Mouse (Mus musculus) heart, embryonic 14.5 days (tissue): ENCODE results near the gene Kdm8. TPM values are rescaled to one million over a fixed set of nuclear protein-coding genes. Genes with fewer than 3 reads are reported as not detected.

Experiments
- ATAC-seq: fragments of 200-750 bp; cut with Nextera tagmentation; 2 replicates; pipeline ENCODE4 v1.8.0; 2017; ENCODE audit warnings: low read depth, moderate TSS enrichment; ENCODE audit not compliant: insufficient number of reproducible peaks, insufficient read depth, low FRiP score
- H3K27ac ChIP-seq, 2 experiments: fragments of 200-500 bp in 1 of 2; fragments of 300-500 bp in 1 of 2; sonication (generic) in 1 of 2; replicated peaks in 1 of 2; 2 replicates each; pipeline ENCODE4 v1.5.1; 2012 to 2014; ENCODE audit warnings: low read depth in 2 of 2, low read length in 2 of 2, control low read depth in 1 of 2, mild to moderate bottlenecking in 1 of 2, mixed read lengths in 1 of 2; ENCODE audit not compliant: control insufficient read depth in 1 of 2, insufficient read depth in 1 of 2
- H3K27me3 ChIP-seq: fragments of 300-500 bp; sonication (generic); 2 replicates; pipeline ENCODE4 v1.6.1; 2014; ENCODE audit warnings: mild to moderate bottlenecking, low read length, control low read depth; ENCODE audit not compliant: control insufficient read depth, insufficient read depth
- H3K36me3 ChIP-seq: fragments of 300-500 bp; sonication (generic); 2 replicates; pipeline ENCODE4 v1.6.1; 2014; ENCODE audit warnings: mild to moderate bottlenecking, control low read depth, low read length, mixed read lengths; ENCODE audit not compliant: control insufficient read depth, insufficient read depth
- H3K4me1 ChIP-seq, 2 experiments: fragments of 200-500 bp in 1 of 2; fragments of 300-500 bp in 1 of 2; sonication (generic) in 1 of 2; 2 replicates each; pipeline ENCODE4 v1.6.1; 2012 to 2014; ENCODE audit warnings: low read length in 2 of 2, control low read depth in 1 of 2, mixed read lengths in 1 of 2; ENCODE audit not compliant: control insufficient read depth in 2 of 2, insufficient read depth in 2 of 2
- H3K4me2 ChIP-seq: fragments of 300-500 bp; sonication (generic); 2 replicates; pipeline ENCODE4 v1.6.1; 2014; ENCODE audit warnings: mild to moderate bottlenecking, low read length
- H3K4me3 ChIP-seq, 2 experiments: fragments of 200-500 bp in 1 of 2; fragments of 300-500 bp in 1 of 2; sonication (generic) in 1 of 2; 2 replicates each; pipeline ENCODE4 v1.5.1; 2012 to 2014; ENCODE audit warnings: low read length in 2 of 2, mild to moderate bottlenecking in 2 of 2, control low read depth in 1 of 2, low read depth in 1 of 2, moderate library complexity in 1 of 2; ENCODE audit not compliant: control insufficient read depth in 1 of 2, insufficient read depth in 1 of 2
- H3K9ac ChIP-seq: fragments of 300-500 bp; sonication (generic); 2 replicates; pipeline ENCODE4 v1.6.1; 2014; ENCODE audit warnings: mild to moderate bottlenecking, low read length
- H3K9me3 ChIP-seq: fragments of 300-500 bp; sonication (generic); 2 replicates; pipeline ENCODE4 v1.6.1; 2016; ENCODE audit warnings: low read length, control low read depth; ENCODE audit not compliant: control insufficient read depth
- WGBS: fragments of 180-500 bp; shearing (Covaris S2); extraction: QIAGEN DNeasy Blood & Tissue Kit; methylation state at CpG from one replicate; pipeline ENCODE4 v1.1.7; 2014; 5-methylcytosine and 5-hydroxymethylcytosine counted together
- polyA plus RNA-seq: library from polyadenylated mRNA; unstranded; fragments of >200 nt; fragmentation: Nextera tagmentation; extraction: Ambion mirVana; gene quantifications from 2 replicates; pipeline ENCODE4 v1.2.1, GENCODE M21; 2014

Kdm8 gene
- polyA plus RNA-seq, 1 experiment from 2014 or later, result 5.7 TPM

- H3K4me3 ChIP-seq, result no peak overlapping the region
- no peak overlapping the region for H3K4me2 ChIP-seq
- H3K9ac ChIP-seq, result no peak overlapping the region; the same call in 1 of the 2 replicates
- H3K27ac ChIP-seq, result no peak overlapping the region
- ATAC-seq, result no peak
- WGBS, result 90% methylated on average over 2 of the region's 2 CpGs
- peaks cover 27% of the 10 kb centered on the region for H3K36me3 ChIP-seq
- H3K27me3 ChIP-seq, result no peaks in the 10 kb centered on the region
- H3K4me1 ChIP-seq, result peaks cover 8 to 10% of the 10 kb centered on the region in 2 experiments
- H3K9me3 ChIP-seq, result no peaks in the 10 kb centered on the region
Measured at GRCm38 (mm10) chr7:125489636-125490035, 45.2 kb downstream of the Kdm8 start.

- H3K27me3 ChIP-seq, result no peaks in the 10 kb centered on the region
- WGBS, result under 1% methylated on average over 55 of the region's 56 CpGs
Measured at GRCm38 (mm10) chr7:125490947-125491735, 46.7 kb downstream of the Kdm8 start, which contains the start of gene Nsmce1. Gene Nsmce1 (minus strand): TSS chr7:125491596.

GRCm38 (mm10) chr7:125491760-125492159, 47.3 kb downstream of the Kdm8 start:
- no peaks in the 10 kb centered on the region for H3K27me3 ChIP-seq
- H3K4me2 ChIP-seq, result peak overlapping the region; percentile 67
- H3K36me3 ChIP-seq, result 0 out of 2 replicates have a peak, but pooled peaks cover 8% of the 10 kb centered on the region
- H3K9ac ChIP-seq, result peak overlapping the region; percentile 81
- H3K9me3 ChIP-seq, result no peaks in the 10 kb centered on the region
- H3K4me1 ChIP-seq, result peaks cover 8 to 10% of the 10 kb centered on the region in 2 experiments
- no peak for ATAC-seq
- H3K4me3 ChIP-seq, result peak overlapping the region; percentile 59 to 72
- 23% methylated on average over 12 of the region's 12 CpGs for WGBS
- peak overlapping the region; percentile 70 to 76 for H3K27ac ChIP-seq

More at GRCm38 (mm10) chr7:125490947-125491735, 46.7 kb downstream of the Kdm8 start, which contains the start of gene Nsmce1:
- H3K4me1 ChIP-seq, result peaks cover 8 to 10% of the 10 kb centered on the region in 2 experiments
- ATAC-seq, result peak; percentile 97
- H3K36me3 ChIP-seq, result peaks cover 13% of the 10 kb centered on the region
- H3K27ac ChIP-seq, result peak within 1 kb of the TSS; percentile 70 to 76
- H3K9ac ChIP-seq, result peak within 1 kb of the TSS; percentile 81
- peak within 1 kb of the TSS; percentile 59 to 72 for H3K4me3 ChIP-seq
- peak within 1 kb of the TSS; percentile 67 for H3K4me2 ChIP-seq
- H3K9me3 ChIP-seq, result no peaks in the 10 kb centered on the region

- Histone ChIP-seq H3K36me3 (0 out of 2 replicates have a peak, but pooled peaks cover 8% of the 10 kb centered on the region), H3K27ac (no peak overlapping the region), H3K4me2 (no peak overlapping the region), H3K4me1 (peaks cover 8 to 10% of the 10 kb centered on the region in 2 experiments), H3K9ac (no peak overlapping the region), H3K9me3 (no peaks in the 10 kb centered on the region), H3K27me3 (no peaks in the 10 kb centered on the region), H3K4me3 (no peak overlapping the region)
- no peak for ATAC-seq
- WGBS, result 60% methylated on average over 6 of the region's 6 CpGs
Measured at GRCm38 (mm10) chr7:125492551-125492950, 48.1 kb downstream of the Kdm8 start.

- Histone ChIP-seq H3K36me3 (no peaks in the 10 kb centered on the region), H3K4me3 (no peak overlapping the region), H3K4me2 (no peak overlapping the region), H3K4me1 (peaks cover 3 to 6% of the 10 kb centered on the region in 2 experiments), H3K9ac (no peak overlapping the region), H3K27ac (no peak overlapping the region), H3K27me3 (no peaks in the 10 kb centered on the region), H3K9me3 (no peaks in the 10 kb centered on the region)
- WGBS, result 66% methylated on average over 6 of the region's 6 CpGs
- no peak for ATAC-seq
Measured at GRCm38 (mm10) chr7:125495864-125496440, 51.5 kb downstream of the Kdm8 start.

GRCm38 (mm10) chr7:125499927-125500868, 55.7 kb downstream of the Kdm8 start:
- Histone ChIP-seq H3K9ac (no peak overlapping the region), H3K4me2 (no peak overlapping the region), H3K27me3 (no peaks in the 10 kb centered on the region), H3K27ac (no peak overlapping the region), H3K4me3 (no peak overlapping the region), H3K36me3 (no peaks in the 10 kb centered on the region), H3K9me3 (no peaks in the 10 kb centered on the region), H3K4me1 (no peaks in the 10 kb centered on the region; a peak in 2 of 4 replicates)
- no peak for ATAC-seq
- WGBS, result 63% methylated on average over 13 of the region's 13 CpGs

GRCm38 (mm10) chr7:125500879-125501278, 56.4 kb downstream of the Kdm8 start:
- no peak overlapping the region for H3K4me2 ChIP-seq
- no peak overlapping the region for H3K27ac ChIP-seq
- no peak for ATAC-seq
- H3K4me3 ChIP-seq, result no peak overlapping the region
- H3K27me3 ChIP-seq, result no peaks in the 10 kb centered on the region
- H3K36me3 ChIP-seq, result no peaks in the 10 kb centered on the region
- H3K4me1 ChIP-seq, result no peaks in the 10 kb centered on the region; a peak in 2 of 4 replicates
- 89% methylated on average over 7 of the region's 7 CpGs for WGBS
- H3K9ac ChIP-seq, result no peak overlapping the region
- no peaks in the 10 kb centered on the region for H3K9me3 ChIP-seq
